Mouse (Mus musculus) small intestine, adult 2 months (tissue): ENCODE data around the gene Cers6.

Experiments used
- CTCF ChIP-seq: fragments of 200-500 bp; IDR thresholded peaks from 2 replicates; pipeline ENCODE4 v1.5.1; 2012; ENCODE audit warnings: low read depth, mild to moderate bottlenecking, control low read depth, inconsistent platforms, low read length, moderate library complexity, mixed read lengths; ENCODE audit not compliant: insufficient replicate concordance, insufficient read length; ENCODE audit errors: extremely low read depth
- POLR2A ChIP-seq: fragments of 200-500 bp; IDR thresholded peaks from 2 replicates; pipeline ENCODE4 v1.6.1; 2012; ENCODE audit warnings: low read depth, mild to moderate bottlenecking, control low read depth, inconsistent platforms, low read length, moderate library complexity

DNA sequence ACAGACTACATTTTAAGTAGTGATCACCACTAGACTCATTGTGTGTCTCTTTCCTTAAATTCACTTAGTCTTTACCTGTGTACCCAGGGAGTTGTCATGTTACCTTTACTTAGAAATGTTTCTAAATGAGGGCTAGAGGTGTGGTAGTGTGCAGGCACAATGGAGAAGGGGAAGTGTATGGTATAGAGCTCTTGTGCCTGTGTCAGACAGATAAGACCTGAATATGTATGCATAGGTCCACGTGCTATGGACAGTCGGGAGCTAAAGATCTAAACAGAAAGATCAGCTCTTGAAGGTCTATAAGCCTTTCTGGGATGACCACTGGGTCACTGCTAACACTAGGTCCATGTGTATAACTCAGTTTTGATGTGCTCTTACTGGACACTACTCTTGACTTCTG, 87.9 kb downstream of the Cers6 start:
- TF ChIP-seq POLR2A: no peak
- TF ChIP-seq CTCF: no peak
